In the genomic region with DNA sequence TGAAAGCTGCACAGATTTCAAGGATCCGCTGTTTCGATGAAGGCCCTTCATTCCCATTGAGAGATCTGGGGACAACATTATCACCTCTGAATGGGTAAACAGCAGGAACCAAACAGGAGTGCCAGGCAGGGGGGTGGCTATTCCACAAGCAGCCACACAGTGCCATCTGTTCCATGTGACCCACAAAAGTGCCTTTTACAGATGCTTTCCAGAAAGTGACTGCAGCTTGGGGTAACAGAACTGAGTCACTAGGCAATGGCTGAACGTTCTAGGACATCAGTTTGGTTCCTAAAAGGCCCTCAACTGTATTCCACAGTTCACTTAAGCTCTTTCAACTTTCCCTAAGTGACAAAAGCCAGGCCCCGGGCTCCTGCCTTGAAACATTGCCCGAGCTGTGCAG, we compare ENCODE assay signal across 11 mouse cellular contexts. TPM values are rescaled to one million over a fixed set of nuclear protein-coding genes. Genes with fewer than 3 reads are reported as not detected.
DNase-seq lines count a peak whose midpoint lies in the region; ATAC-seq and TF ChIP-seq lines count a peak whose summit lies in the region.
"Had no signal": no experiment of that assay in that cellular context is flagged by ENCODE, and none has a peak within 500 bp of the region (broad histone marks: within the 10 kb centered on the region; RNA-seq: fewer than 3 reads in every experiment).

No protein-coding gene starts in this region.

- no peaks in the 10 kb centered on the region for H3K27me3 ChIP-seq in heart, embryonic 10.5 days (ENCODE audit: insufficient read depth, poor library complexity, severe bottlenecking)
- H3K27me3 ChIP-seq in midbrain, embryonic 11.5 days (ENCODE audit: control insufficient read depth, insufficient read depth, low read length), result no peaks in the 10 kb centered on the region
- no peaks in the 10 kb centered on the region for H3K27me3 ChIP-seq in midbrain, embryonic 14.5 days (ENCODE audit: control insufficient read depth, insufficient read depth, low read length)
- no peaks in the 10 kb centered on the region for H3K27me3 ChIP-seq in midbrain, postnatal 0 days (ENCODE audit: insufficient read depth, low read length)
- no peaks in the 10 kb centered on the region for H3K27me3 ChIP-seq in liver, embryonic 12.5 days (replicated peaks)

- no peak for TF ChIP-seq CTCF in midbrain, postnatal 0 days (IDR thresholded peaks at IDR 0.05)

- H3K4me3 ChIP-seq in heart, embryonic 10.5 days, result no peak overlapping the region
- no peak overlapping the region for H3K4me3 ChIP-seq in midbrain, embryonic 11.5 days (ENCODE audit: low read depth, low read length)
- H3K4me3 ChIP-seq in midbrain, embryonic 14.5 days (replicated peaks; ENCODE audit: low read depth, low read length), result no peak overlapping the region
- H3K4me3 ChIP-seq in midbrain, postnatal 0 days (ENCODE audit: low read depth, low read length), result no peak overlapping the region
- H3K4me3 ChIP-seq in liver, embryonic 12.5 days, result no peak overlapping the region
- H3K4me3 ChIP-seq: embryonic facial prominence, embryonic 10.5 days had no signal

- peak overlapping the region; percentile 5; the same call in 1 of the 2 replicates for H3K27ac ChIP-seq in heart, embryonic 10.5 days
- H3K27ac ChIP-seq in midbrain, embryonic 11.5 days (ENCODE audit: low read depth, low read length), result 0 out of 2 replicates have a peak overlapping the region, but pooled peaks have one; percentile 8
- no peak overlapping the region for H3K27ac ChIP-seq in midbrain, embryonic 14.5 days (replicated peaks; ENCODE audit: low read depth, low read length)
- 0 out of 2 replicates have a peak overlapping the region, but pooled peaks have one; percentile 32 for H3K27ac ChIP-seq in midbrain, postnatal 0 days (ENCODE audit: low read depth, low read length)
- H3K27ac ChIP-seq in liver, embryonic 12.5 days, result no peak overlapping the region
- H3K27ac ChIP-seq: embryonic facial prominence, embryonic 10.5 days had no signal

- peaks cover 19% of the 10 kb centered on the region for H3K4me1 ChIP-seq in heart, embryonic 10.5 days
- H3K4me1 ChIP-seq in midbrain, embryonic 11.5 days (ENCODE audit: control insufficient read depth, insufficient read depth, low read length), result no peaks in the 10 kb centered on the region
- H3K4me1 ChIP-seq in midbrain, embryonic 14.5 days (ENCODE audit: control insufficient read depth, insufficient read depth, low read length), result no peaks in the 10 kb centered on the region
- no peaks in the 10 kb centered on the region for H3K4me1 ChIP-seq in midbrain, postnatal 0 days (ENCODE audit: insufficient read depth, low read length)
- peaks cover 38% of the 10 kb centered on the region for H3K4me1 ChIP-seq in liver, embryonic 12.5 days
- H3K4me1 ChIP-seq: embryonic facial prominence, embryonic 10.5 days had no signal

- H3K9ac ChIP-seq in midbrain, embryonic 11.5 days (ENCODE audit: low read length), result no peak overlapping the region
- H3K9ac ChIP-seq in midbrain, embryonic 14.5 days (replicated peaks; ENCODE audit: low read length), result no peak overlapping the region
- H3K9ac ChIP-seq in midbrain, postnatal 0 days (replicated peaks; ENCODE audit: low read length, poor library complexity, severe bottlenecking), result 0 out of 2 replicates have a peak overlapping the region, but pooled peaks have one; percentile 8
- H3K9ac ChIP-seq in liver, embryonic 12.5 days, result no peak overlapping the region
- H3K9ac ChIP-seq: lung, embryonic 14.5 days had no signal

- no peak for ATAC-seq in midbrain, embryonic 11.5 days (ENCODE audit: low FRiP score)
- no peak for ATAC-seq in midbrain, embryonic 14.5 days (ENCODE audit: low FRiP score, low TSS enrichment)
- ATAC-seq in midbrain, postnatal 0 days (ENCODE audit: low FRiP score), result no peak
- no peak for ATAC-seq in liver, embryonic 12.5 days

- intact Hi-C loops in heart, postnatal 36 days (cut with DNase I), result no loop called here

- H3K36me3 ChIP-seq in heart, embryonic 10.5 days, result peaks cover 29% of the 10 kb centered on the region
- H3K36me3 ChIP-seq in midbrain, embryonic 11.5 days (ENCODE audit: control insufficient read depth, insufficient read depth, low read length), result peaks cover 4% of the 10 kb centered on the region; the same call in 1 of the 2 replicates
- H3K36me3 ChIP-seq in midbrain, embryonic 14.5 days (ENCODE audit: control insufficient read depth, insufficient read depth, low read length), result no peaks in the 10 kb centered on the region
- no peaks in the 10 kb centered on the region for H3K36me3 ChIP-seq in midbrain, postnatal 0 days (ENCODE audit: insufficient read depth, low read length)
- H3K36me3 ChIP-seq in liver, embryonic 12.5 days, result peaks cover 70% of the 10 kb centered on the region

- no peak for DNase-seq in heart, embryonic 10.5 days (ENCODE audit: low spot score)
- DNase-seq in heart, postnatal 36 days, result no peak
- DNase-seq in midbrain, embryonic 11.5 days (ENCODE audit: low spot score, missing footprints), result no peak
- DNase-seq in midbrain, embryonic 14.5 days, result no peak
- peak; percentile 46 to 63 for DNase-seq in cerebellum, postnatal 10 days
- peak; percentile 51 for DNase-seq in midbrain, postnatal 0 days (ENCODE audit: low spot score)
- no peak for DNase-seq in kidney, adult 9 months
- DNase-seq: kidney, postnatal 4 days; lung, embryonic 14.5 days had no signal

- H3K9me3 ChIP-seq in heart, embryonic 10.5 days, result no peaks in the 10 kb centered on the region
- no peaks in the 10 kb centered on the region for H3K9me3 ChIP-seq in midbrain, embryonic 11.5 days (ENCODE audit: control insufficient read depth, low read length)
- H3K9me3 ChIP-seq in midbrain, embryonic 14.5 days (ENCODE audit: control insufficient read depth, low read length), result no peaks in the 10 kb centered on the region
- no peaks in the 10 kb centered on the region for H3K9me3 ChIP-seq in midbrain, postnatal 0 days (ENCODE audit: low read length)
- H3K9me3 ChIP-seq in liver, embryonic 12.5 days (replicated peaks), result no peaks in the 10 kb centered on the region
- H3K9me3 ChIP-seq: embryonic facial prominence, embryonic 10.5 days had no signal

- 60% methylated on average over 5 of the region's 5 CpGs for WGBS in heart, embryonic 10.5 days
- WGBS in midbrain, embryonic 11.5 days, result 82% methylated on average over 5 of the region's 5 CpGs
- 70% methylated on average over 5 of the region's 5 CpGs for WGBS in midbrain, embryonic 14.5 days
- 52% methylated on average over 5 of the region's 5 CpGs for WGBS in midbrain, postnatal 0 days
- 79% methylated on average over 5 of the region's 5 CpGs for WGBS in liver, embryonic 12.5 days (ENCODE audit: insufficient replicate concordance)

- H3K4me2 ChIP-seq in midbrain, embryonic 11.5 days, result no peak overlapping the region
- H3K4me2 ChIP-seq in midbrain, embryonic 14.5 days (ENCODE audit: low read length), result no peak overlapping the region
- no peak overlapping the region for H3K4me2 ChIP-seq in midbrain, postnatal 0 days (ENCODE audit: low read depth, low read length, poor library complexity, severe bottlenecking)
- no peak overlapping the region for H3K4me2 ChIP-seq in liver, embryonic 12.5 days
- H3K4me2 ChIP-seq: lung, embryonic 14.5 days had no signal

RNA-seq across cellular contexts. Expression of gene Clic4, which starts 42.0 kb away (rescaled TPM):
- 263 and 343 TPM in 2 replicates for polyA plus RNA-seq in heart, embryonic 10.5 days (2016; fragmentation: Nextera tagmentation; extraction: Ambion mirVana)
- total RNA-seq in heart, postnatal 36 days (2021), result 100 to 1,000 TPM; 241 to 254 TPM
- 168 and 173 TPM in 2 replicates for polyA plus RNA-seq in midbrain, embryonic 11.5 days (2014; fragmentation: Nextera tagmentation; extraction: Ambion mirVana)
- 34.9 and 61.9 TPM in 2 replicates for polyA plus RNA-seq in midbrain, embryonic 14.5 days (2014; fragmentation: Nextera tagmentation; extraction: Ambion mirVana)
- 47.4 and 55.5 TPM in 2 replicates for total RNA-seq in midbrain, postnatal 0 days (2014; rRNA removed)
- polyA plus RNA-seq in midbrain, postnatal 0 days (2015; fragmentation: Nextera tagmentation; extraction: Ambion mirVana), result 38.0 and 38.6 TPM in 2 replicates
- polyA plus RNA-seq in liver, embryonic 12.5 days (2016; fragmentation: Nextera tagmentation; extraction: Ambion mirVana), result 161 and 169 TPM in 2 replicates

Comparison
In these comparisons a context has a peak if more than half of its experiments do, and no peak if none do; other contexts are left out.
1. DNase-seq: peak in cerebellum, postnatal 10 days (2 of 2) and midbrain, postnatal 0 days (single experiment); none in heart, embryonic 10.5 days (single experiment), heart, postnatal 36 days (0 of 2), midbrain, embryonic 11.5 days (single experiment), midbrain, embryonic 14.5 days (single experiment) and kidney, adult 9 months (single experiment).
2. H3K27ac ChIP-seq: peak in heart, embryonic 10.5 days (single experiment), midbrain, embryonic 11.5 days (single experiment) and midbrain, postnatal 0 days (single experiment); none in midbrain, embryonic 14.5 days (single experiment) and liver, embryonic 12.5 days (single experiment).